ENCODE assay signal across 1 mouse cellular context in the genomic region with DNA sequence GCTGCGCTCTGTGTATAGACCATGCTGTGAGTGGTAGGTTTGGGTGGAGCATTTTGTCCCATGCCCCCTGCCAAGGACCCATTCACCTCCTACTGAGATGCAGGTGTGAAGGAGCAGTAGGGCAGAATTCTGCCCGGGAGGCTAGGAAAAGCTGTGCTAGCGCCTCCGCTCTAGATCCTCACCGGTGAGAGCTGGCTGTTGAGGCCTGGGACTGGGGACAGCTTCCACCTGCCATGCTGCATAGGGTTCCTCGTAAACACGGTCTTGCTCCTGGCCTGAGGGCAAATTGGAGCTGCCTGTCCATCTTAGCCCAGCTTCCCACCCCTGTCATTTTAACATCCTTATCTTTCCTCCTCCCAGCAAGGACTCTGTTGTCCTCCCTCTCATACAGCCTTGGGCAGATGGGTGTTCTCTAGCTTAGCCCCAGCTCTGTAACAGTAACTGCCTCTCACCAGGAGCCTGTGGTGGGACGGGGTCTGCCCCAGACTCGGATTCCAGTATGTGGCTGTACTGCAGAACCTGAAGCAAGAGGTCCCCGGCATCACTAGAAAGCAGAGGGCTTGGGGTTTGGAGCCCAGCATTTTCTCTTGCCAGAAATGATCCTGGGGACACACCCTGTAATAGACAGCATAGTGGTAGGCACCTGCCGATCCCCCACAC.
TF ChIP-seq lines count a peak whose summit lies in the region.

No protein-coding gene starts in this region.

TF ChIP-seq in CH12.LX, 34 proteins besides CTCF, POLR2A, EP300 and RAD21:
- no peak for TF ChIP-seq ELF1 (IDR thresholded peaks at IDR 0.05; ENCODE audit: low read depth, low read length)
